Mouse (Mus musculus) urinary bladder, adult 18-20 months (tissue): ENCODE data around the gene Ppp1r1c.
A peak's percentile ranks its signal among the peaks of the same experiment; 100 is the strongest.
"Not testable (repeated sequence)": the region's sequence is repeated elsewhere in the genome, so short reads cannot be mapped to it uniquely, and the experiment has no call there.

ENCODE experiments used
- DNase-seq, 2 experiments: peaks; one replicate each; pipeline ENCODE4 v3.0.0; 2022; ENCODE audit warnings: low spot score in 2 of 2, mixed read lengths in 2 of 2

Ppp1r1c gene

GRCm38 (mm10) chr2:79744164-79744563 is 36.6 kb downstream of the Ppp1r1c start:
- no peak for DNase-seq

- DNase-seq = no peak
These were observed 44.1 kb downstream of the Ppp1r1c start for GRCm38 (mm10) chr2:79751685-79752084.

GRCm38 (mm10) chr2:79760018-79760417 is 52.4 kb downstream of the Ppp1r1c start:
- DNase-seq = no peak

GRCm38 (mm10) chr2:79762723-79763388 is 55.3 kb downstream of the Ppp1r1c start:
- DNase-seq = no peak

- DNase-seq = no peak
These were observed 57.5 kb downstream of the Ppp1r1c start for GRCm38 (mm10) chr2:79765032-79765431.

- no peak for DNase-seq
These were observed 58.1 kb downstream of the Ppp1r1c start for GRCm38 (mm10) chr2:79765723-79766122.

GRCm38 (mm10) chr2:79768625-79769024 is 61.0 kb downstream of the Ppp1r1c start:
- no peak for DNase-seq

GRCm38 (mm10) chr2:79770307-79770706 is 62.7 kb downstream of the Ppp1r1c start:
- DNase-seq = no peak

GRCm38 (mm10) chr2:79774372-79774771 is 66.8 kb downstream of the Ppp1r1c start:
- DNase-seq = peak; percentile 22 to 42

- DNase-seq = no peak
These were observed 70.2 kb downstream of the Ppp1r1c start for GRCm38 (mm10) chr2:79777801-79778200.

GRCm38 (mm10) chr2:79780772-79781171 is 73.2 kb downstream of the Ppp1r1c start:
- DNase-seq = no peak

GRCm38 (mm10) chr2:79785541-79786134 is 78.1 kb downstream of the Ppp1r1c start:
- DNase-seq = no peak

GRCm38 (mm10) chr2:79786467-79786866 is 78.9 kb downstream of the Ppp1r1c start:
- DNase-seq = no peak

GRCm38 (mm10) chr2:79793186-79793585 is 85.6 kb downstream of the Ppp1r1c start:
- DNase-seq = no peak

GRCm38 (mm10) chr2:79797444-79797843 is 89.9 kb downstream of the Ppp1r1c start:
- DNase-seq = no peak

- no peak for DNase-seq
These were observed 91.0 kb downstream of the Ppp1r1c start for GRCm38 (mm10) chr2:79798627-79799026.

GRCm38 (mm10) chr2:79815708-79816484 is 108.3 kb downstream of the Ppp1r1c start:
- no peak for DNase-seq

- no peak for DNase-seq
These were observed 112.0 kb downstream of the Ppp1r1c start for GRCm38 (mm10) chr2:79819543-79819942.

GRCm38 (mm10) chr2:79825853-79826252 is 118.3 kb downstream of the Ppp1r1c start:
- DNase-seq = no peak

- no peak for DNase-seq
These were observed 131.5 kb downstream of the Ppp1r1c start for GRCm38 (mm10) chr2:79839090-79839489.

- no peak for DNase-seq
These were observed 131.9 kb downstream of the Ppp1r1c start for GRCm38 (mm10) chr2:79839513-79839912.

- DNase-seq = not testable (repeated sequence)
These were observed 139.8 kb downstream of the Ppp1r1c start for GRCm38 (mm10) chr2:79847396-79847795.

- DNase-seq = no peak
These were observed 149.3 kb downstream of the Ppp1r1c start for GRCm38 (mm10) chr2:79856874-79857273.
